Mouse (Mus musculus) splenic B cell, adult 2 months (primary cell): ENCODE data around the gene Sord.

Experiments used
- DNase-seq: peaks from one replicate; pipeline ENCODE4 v3.0.0-alpha.2; 2011; ENCODE audit warnings: low read depth, low spot score
- H3K27me3 ChIP-seq: 2 replicates; pipeline ENCODE4 v1.6.1; 2012; ENCODE audit warnings: mild to moderate bottlenecking, low read length, moderate library complexity, mixed read lengths; ENCODE audit not compliant: control insufficient read depth, poor library complexity, insufficient read depth, severe bottlenecking
- H3K36me3 ChIP-seq: 2 replicates; pipeline ENCODE4 v1.6.1; 2012; ENCODE audit warnings: mild to moderate bottlenecking, low read length, moderate library complexity, mixed read lengths; ENCODE audit not compliant: control insufficient read depth, poor library complexity, insufficient read depth, severe bottlenecking

Gene Sord

GRCm38 (mm10) chr2:122302574-122303241, 68.2 kb downstream of the Sord start:
- Histone ChIP-seq H3K36me3 (no peaks in the 10 kb centered on the region), H3K27me3 (peaks cover 2% of the 10 kb centered on the region; the same call in 1 of the 2 replicates)
- peak; percentile 83 for DNase-seq

- DNase-seq: no peak
- H3K36me3 ChIP-seq: no peaks in the 10 kb centered on the region
- peaks cover 1% of the 10 kb centered on the region; the same call in 1 of the 2 replicates for H3K27me3 ChIP-seq
These were observed 70.0 kb downstream of the Sord start for GRCm38 (mm10) chr2:122304544-122304943.

- Histone ChIP-seq H3K27me3 (no peaks in the 10 kb centered on the region; the same call in 1 of the 2 replicates), H3K36me3 (no peaks in the 10 kb centered on the region)
- DNase-seq: no peak
These were observed 70.7 kb downstream of the Sord start for GRCm38 (mm10) chr2:122305097-122305892.

GRCm38 (mm10) chr2:122306184-122306583, 71.6 kb downstream of the Sord start:
- Histone ChIP-seq H3K27me3 (no peaks in the 10 kb centered on the region; the same call in 1 of the 2 replicates), H3K36me3 (no peaks in the 10 kb centered on the region)
- no peak for DNase-seq

GRCm38 (mm10) chr2:122309647-122310046, 75.1 kb downstream of the Sord start:
- H3K36me3 ChIP-seq: no peaks in the 10 kb centered on the region
- DNase-seq: no peak
- H3K27me3 ChIP-seq: no peaks in the 10 kb centered on the region; the same call in 1 of the 2 replicates

- Histone ChIP-seq H3K36me3 (no peaks in the 10 kb centered on the region), H3K27me3 (no peaks in the 10 kb centered on the region; the same call in 1 of the 2 replicates)
- no peak for DNase-seq
These were observed 77.0 kb downstream of the Sord start for GRCm38 (mm10) chr2:122311561-122311960.

- Histone ChIP-seq H3K36me3 (no peaks in the 10 kb centered on the region), H3K27me3 (no peaks in the 10 kb centered on the region)
- DNase-seq: peak; percentile 75
These were observed 78.3 kb downstream of the Sord start for GRCm38 (mm10) chr2:122312722-122313417.

GRCm38 (mm10) chr2:122313536-122313935, 79.0 kb downstream of the Sord start, which contains the start of gene Duoxa1:
Duoxa1 (minus strand) TSS chr2:122313730.
- DNase-seq: no peak
- H3K36me3 ChIP-seq: no peaks in the 10 kb centered on the region
- no peaks in the 10 kb centered on the region for H3K27me3 ChIP-seq
